Mouse (Mus musculus): Measurements from ENCODE around the gene B2m.

B2m gene

GRCm38 (mm10) chr2:122149716-122150115 is 2.2 kb downstream of the B2m start:
- no peak for DNase-seq (ENCODE audit: low spot score)

- DNase-seq (ENCODE audit: low spot score) = no peak
These were observed 3.7 kb downstream of the B2m start for GRCm38 (mm10) chr2:122151221-122151620.

DNA sequence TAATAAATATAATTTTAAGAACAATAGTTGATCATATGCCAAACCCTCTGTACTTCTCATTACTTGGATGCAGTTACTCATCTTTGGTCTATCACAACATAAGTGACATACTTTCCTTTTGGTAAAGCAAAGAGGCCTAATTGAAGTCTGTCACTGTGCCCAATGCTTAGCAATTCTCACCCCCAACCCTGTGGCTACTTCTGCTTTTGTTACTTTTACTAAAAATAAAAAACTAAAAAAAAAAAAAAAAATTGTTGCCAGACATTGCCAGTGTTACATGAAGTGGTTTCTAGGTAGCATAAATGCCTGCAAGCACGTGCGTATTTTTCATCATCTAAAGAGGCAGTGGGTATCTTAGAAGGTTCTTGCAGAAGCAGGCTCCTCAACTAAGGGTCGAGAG is 5.4 kb downstream of the B2m start:
- DNase-seq (ENCODE audit: low spot score) = no peak

DNA sequence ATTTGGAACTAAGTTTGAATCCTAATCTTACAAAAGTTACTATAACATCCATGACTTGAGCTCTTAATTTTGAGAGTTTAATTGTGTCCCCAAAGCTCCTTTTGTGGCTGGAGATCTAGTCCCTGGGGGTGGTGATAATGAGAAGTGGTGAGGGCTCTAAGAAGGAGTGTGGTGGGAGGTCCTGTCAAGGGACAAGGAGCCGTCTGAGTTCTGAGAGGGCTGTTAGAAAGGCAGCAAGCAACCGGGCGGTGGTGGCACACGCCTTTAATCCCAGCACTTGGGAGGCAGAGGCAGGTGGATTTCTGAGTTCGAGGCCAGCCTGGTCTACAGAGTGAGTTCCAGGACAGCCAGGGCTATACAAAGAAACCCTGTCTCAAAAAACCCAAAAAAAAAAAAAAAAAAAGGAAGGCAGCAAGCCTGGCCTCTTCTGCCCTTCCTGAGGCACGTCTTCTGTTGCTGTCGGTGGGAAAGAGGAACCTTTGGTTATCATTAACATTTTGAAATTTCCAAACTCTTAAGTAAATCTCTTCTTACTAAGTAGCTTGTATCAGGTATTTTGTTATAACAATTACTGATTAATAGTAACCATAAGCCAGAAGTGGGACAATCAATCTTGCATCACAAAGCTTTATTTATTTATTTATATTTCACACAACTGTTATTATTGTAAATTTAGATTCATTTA is 6.3 kb downstream of the B2m start:
- DNase-seq (ENCODE audit: low spot score) = no peak

DNA sequence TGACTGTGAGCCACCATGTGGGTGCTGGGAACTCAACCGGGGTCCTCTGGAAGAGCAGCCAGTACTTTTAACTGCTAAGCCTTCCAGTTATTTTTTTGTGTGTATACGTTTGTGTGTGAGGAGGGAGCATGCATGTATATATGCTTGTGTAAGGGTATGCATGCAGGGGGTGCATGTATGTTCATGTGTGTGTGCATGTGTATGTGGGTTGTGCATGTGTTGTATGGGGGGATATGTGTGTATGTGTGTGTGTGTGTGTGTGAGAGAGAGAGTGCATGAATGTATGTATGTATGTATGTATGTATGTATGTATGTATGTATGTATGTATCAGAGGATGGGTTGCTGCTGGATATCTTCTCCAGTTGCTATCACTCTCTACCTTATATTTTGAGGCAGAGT is 7.0 kb downstream of the B2m start:
- DNase-seq (ENCODE audit: low spot score) = no peak

GRCm38 (mm10) chr2:122155292-122155691 is 7.8 kb downstream of the B2m start:
- no peak for DNase-seq (ENCODE audit: low spot score)

DNA sequence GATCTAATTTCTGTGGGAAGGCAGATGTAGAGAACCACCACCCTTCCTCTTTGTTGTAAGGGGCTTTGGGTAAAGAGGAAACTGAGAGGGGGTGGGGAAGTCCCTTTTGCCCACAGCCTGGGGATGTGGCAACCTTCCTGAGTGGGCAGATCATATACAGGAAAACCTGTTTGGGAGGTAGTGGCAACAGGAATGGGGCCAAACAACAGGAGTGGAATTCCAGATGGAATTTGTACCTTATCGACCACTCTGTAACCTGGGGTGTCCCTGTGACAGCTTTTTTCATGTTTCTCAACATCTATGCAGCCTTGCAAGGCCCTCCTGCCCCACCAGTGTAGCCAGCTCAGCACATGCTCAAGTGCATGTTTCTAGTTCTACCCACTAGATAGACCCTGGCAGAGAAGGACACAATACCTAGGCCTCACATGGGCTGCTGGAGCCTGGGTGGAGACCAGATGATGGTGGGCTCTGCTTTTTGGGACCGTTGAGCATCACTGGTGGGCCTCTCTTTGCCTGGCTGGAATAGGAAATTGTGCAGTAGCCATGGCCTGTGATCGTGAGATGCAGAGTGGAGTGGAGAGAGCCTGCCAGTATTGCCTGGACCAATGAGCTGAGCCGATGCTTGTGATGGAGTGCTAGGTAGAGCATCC is 8.7 kb downstream of the B2m start:
- DNase-seq (ENCODE audit: low spot score) = no peak

DNA sequence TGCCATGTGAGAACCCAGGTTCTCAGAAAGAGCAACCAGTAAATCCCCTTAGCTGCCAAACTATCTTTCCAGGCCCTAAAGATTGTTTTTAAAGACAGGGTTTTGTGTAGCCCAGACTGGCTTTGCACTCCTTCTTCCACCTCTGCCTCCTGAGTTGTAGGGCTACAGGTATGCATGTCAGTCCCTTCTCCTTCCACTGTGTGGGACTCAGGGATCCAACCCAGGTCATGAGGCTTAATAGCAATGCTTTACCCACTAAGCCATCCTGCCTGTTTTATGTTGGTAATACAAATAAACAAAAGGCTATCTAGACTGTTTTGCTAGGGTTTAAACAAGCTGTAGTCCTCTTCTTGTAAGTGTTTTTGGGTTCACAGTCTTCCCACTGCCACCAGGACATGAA is 10.1 kb downstream of the B2m start:
- no peak for DNase-seq (ENCODE audit: low spot score)

GRCm38 (mm10) chr2:122158362-122158802 is 10.9 kb downstream of the B2m start:
- peak; percentile 13 for DNase-seq (ENCODE audit: low spot score)

- DNase-seq (ENCODE audit: low spot score) = no peak
These were observed 12.2 kb downstream of the B2m start for GRCm38 (mm10) chr2:122159667-122160066.

GRCm38 (mm10) chr2:122160680-122161079 is 13.2 kb downstream of the B2m start, which contains the start of gene Trim69:
Gene Trim69, plus strand, starts transcription at chr2:122160700.
- peak; percentile 88 for DNase-seq (ENCODE audit: low spot score)

- no peak for DNase-seq (ENCODE audit: low spot score)
These were observed 14.1 kb downstream of the B2m start for GRCm38 (mm10) chr2:122161542-122161941.

DNA sequence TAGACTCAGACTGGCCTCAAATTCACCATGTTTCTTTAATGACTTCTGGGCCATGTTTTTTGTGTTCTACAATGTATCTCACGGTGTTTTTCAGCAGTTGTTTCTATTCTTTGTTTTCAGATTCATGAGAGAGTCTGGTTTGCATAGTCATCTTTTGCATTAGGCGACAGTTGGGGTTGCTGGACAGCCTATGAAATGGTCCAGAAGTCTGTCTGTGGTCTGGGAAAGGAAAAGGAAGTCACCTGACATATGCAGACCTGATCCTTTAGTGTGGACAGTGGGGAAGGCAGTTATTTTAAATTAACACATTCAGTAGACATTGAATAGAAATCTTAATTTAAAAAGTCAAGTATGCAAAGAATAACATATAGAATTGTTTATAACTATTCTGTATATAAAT is 15.0 kb downstream of the B2m start:
- DNase-seq (ENCODE audit: low spot score) = no peak

DNA sequence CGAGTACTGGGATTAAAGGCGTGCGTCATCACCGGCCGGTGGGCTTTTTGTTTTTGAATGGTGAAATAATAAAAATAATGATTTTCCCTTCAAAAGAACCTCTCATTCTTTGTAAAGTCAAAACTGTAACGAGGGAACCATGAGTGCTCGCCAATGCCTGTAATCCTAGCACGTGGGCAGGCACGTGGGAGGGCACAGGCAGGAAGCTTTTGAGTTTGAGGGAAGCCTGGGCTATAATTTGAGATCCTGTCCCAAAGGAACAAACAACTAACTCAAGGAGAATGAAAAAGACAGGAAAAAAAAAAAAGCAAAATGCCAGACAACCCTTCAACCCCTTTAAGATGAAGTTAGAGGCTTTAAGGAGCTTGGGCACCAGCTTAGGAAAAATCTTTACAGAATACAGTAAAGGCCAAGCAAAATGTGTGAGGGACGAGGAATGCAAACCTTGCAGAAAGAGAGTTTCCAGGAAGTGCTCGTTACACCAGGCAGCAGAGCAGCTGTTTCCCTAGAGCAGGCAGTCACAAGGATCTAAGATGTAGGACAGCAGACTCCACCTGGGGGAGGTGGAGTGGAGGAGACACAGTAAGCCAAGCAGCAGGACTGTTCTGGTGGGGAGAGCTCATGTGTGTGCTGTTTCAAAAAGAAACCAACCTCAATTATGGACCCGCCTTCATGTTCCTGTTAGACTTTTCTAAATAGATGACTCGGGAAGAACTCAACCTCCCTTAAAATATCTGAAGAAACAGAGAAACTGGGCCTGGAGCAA is 16.1 kb downstream of the B2m start:
- no peak for DNase-seq (ENCODE audit: low spot score)

DNA sequence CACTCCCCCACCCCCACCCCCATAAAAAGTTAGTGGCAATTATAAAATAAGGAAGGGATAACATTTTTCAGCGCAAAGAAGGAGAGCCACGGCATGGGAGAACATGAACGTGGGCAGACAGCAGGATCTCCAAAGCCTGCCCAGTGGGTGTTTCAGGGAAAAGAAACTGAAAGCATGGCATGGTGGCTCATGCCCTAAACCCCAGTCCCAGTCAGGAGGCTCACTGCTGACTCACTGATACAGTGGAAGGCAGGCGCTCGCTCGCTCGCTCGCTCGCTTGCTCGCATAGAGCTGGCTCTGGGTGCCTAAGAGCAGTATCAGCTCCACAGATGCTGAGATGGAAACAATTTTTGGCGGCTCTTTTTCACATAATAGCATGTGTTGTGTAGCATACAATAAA is 16.8 kb downstream of the B2m start:
- no peak for DNase-seq (ENCODE audit: low spot score)

DNA sequence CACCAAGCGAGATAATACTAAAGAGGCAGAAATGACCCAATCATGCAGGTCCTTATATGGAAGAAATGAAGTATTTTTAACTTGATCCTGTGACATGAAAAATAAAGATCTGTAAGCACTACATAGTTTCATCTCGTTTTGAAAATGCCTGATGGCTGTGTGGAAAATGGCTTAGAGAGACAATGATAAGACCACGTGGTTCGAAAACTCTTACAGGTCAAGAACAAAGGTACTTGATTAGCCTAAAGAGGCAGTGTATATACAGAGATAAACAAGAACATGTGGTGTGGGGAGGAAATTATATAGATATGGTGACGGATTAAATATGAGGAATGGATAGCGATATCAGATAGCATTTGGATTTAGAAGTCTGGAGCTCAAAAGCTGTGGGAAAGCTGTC is 23.8 kb downstream of the B2m start:
- DNase-seq (ENCODE audit: low spot score) = no peak

DNA sequence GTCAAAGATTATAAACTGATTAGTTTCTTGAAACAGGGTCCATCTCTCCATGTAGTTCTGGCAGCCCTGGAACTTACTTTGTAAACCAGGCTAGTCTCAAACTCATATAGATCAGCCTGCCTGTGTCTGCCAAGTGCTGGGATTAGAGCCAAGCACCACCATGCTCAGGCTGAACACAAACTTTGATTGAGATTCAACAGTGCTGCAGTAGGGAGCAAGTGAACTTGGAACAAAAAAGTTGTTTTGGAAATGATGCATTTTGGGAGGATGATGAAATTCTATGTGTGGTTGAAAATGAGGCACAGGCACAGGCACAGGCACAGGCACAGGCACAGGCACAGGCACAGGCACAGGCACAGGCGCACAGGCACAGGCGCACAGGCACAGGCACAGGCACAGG is 24.7 kb downstream of the B2m start:
- no peak for DNase-seq (ENCODE audit: low spot score)

DNA sequence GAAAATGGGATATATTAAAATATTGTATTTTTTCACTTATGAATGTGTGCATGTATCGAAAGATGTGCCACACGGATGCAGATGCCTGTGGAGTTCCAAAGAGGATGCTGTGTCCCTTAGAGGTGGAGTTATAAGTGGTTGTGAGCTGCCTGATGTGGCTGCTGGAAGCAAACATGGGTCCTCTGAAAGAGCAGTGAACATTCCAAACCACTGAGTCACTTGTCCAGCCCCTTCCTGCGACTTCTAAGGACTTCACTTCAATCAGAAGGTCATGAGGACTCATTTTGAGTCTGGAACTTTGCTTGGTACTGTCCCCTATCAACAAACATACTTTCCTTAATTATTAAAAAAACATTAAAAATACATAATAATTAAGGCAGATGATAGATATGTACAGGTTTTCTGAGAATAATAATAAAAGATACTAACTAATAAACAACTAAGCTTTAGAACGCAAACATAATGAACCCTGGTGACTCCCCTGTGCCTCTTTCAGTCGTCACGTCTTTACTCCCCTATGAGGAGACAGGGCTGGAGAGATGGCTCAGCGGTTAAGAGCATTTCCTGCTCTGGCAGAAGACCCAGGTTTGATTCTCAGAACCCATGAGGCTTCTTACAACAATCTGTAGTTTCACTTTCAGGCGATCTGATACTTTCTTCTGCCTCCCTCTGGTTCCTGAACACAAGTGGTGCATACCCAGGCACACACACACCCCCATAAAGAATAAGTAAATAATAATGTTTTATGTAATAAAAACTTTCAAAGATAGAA is 32.8 kb downstream of the B2m start:
- no peak for DNase-seq (ENCODE audit: low spot score)

- DNase-seq (ENCODE audit: low spot score) = no peak
These were observed 37.6 kb downstream of the B2m start for GRCm38 (mm10) chr2:122185086-122185485.

DNA sequence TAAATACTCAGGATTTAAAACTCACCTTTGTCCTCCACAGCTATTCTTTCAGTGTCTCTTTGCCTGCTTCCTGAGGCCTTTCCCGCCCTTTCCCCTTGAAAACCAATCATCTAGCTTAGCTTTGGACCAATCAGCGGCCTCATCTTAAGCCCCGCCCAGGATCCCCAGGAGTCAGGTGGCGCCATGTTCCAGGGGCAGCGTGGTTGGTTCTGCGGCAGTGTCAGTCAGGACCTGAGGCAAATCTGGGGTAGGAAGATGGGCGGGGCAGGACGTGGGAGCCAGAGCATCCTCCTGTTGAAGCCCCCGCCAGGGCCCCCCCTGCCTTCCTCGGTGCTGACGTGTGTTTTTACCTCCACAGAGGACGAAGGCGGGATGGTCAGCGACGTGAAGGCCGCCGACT is 38.6 kb downstream of the B2m start, which contains the start of the genes Patl2 and Terb2:
Gene Patl2 (minus strand): TSS at position 84 of the 400 bp plus-strand sequence.
Gene Terb2 (plus strand): TSS at position 167 of the 400 bp plus-strand sequence.
- no peak for DNase-seq (ENCODE audit: low spot score)

GRCm38 (mm10) chr2:122186751-122187150 is 39.3 kb downstream of the B2m start:
- DNase-seq (ENCODE audit: low spot score) = no peak

GRCm38 (mm10) chr2:122191849-122192248 is 44.4 kb downstream of the B2m start:
- DNase-seq (ENCODE audit: low spot score) = no peak
